Comparison of ENCODE assay signal across 29 mouse cellular contexts in genomic region chr16:77695443-77695842, GRCm38 (mm10).
"Had no signal": no experiment of that assay in that cellular context is flagged by ENCODE, and none has a peak within 500 bp of the region (broad histone marks: within the 10 kb centered on the region; RNA-seq: fewer than 3 reads in every experiment).

No protein-coding gene starts in this region.

- H3K27ac ChIP-seq: heart, embryonic 13.5 days; heart, embryonic 15.5 days; hindbrain, embryonic 10.5 days; hindbrain, embryonic 12.5 days; hindbrain, embryonic 13.5 days; hindbrain, embryonic 14.5 days; hindbrain, embryonic 15.5 days; hindbrain, postnatal 0 days; intestine, embryonic 15.5 days; kidney, embryonic 15.5 days; kidney, postnatal 0 days; layer of hippocampus, adult 2 months; left cerebral cortex, adult 2 months had no signal

- H3K4me1 ChIP-seq: heart, embryonic 12.5 days; heart, embryonic 13.5 days; heart, embryonic 15.5 days; hindbrain, embryonic 10.5 days; hindbrain, embryonic 12.5 days; hindbrain, embryonic 13.5 days; hindbrain, embryonic 15.5 days; intestine, embryonic 15.5 days; kidney, embryonic 15.5 days had no signal

- DNase-seq: heart, postnatal 10 days; heart, postnatal 14 days; heart, postnatal 36 days; heart, postnatal 4 days; kidney, adult 11 months; kidney, adult 18-20 months; kidney, adult 2 months; kidney, adult 8-10 months; kidney, postnatal 10 days; kidney, postnatal 14 days; kidney, postnatal 25 days; kidney, postnatal 36 days; kidney, postnatal 4 days; layer of hippocampus, adult 9-11 months; layer of hippocampus, postnatal 36 days had no signal

- H3K36me3 ChIP-seq: heart, embryonic 12.5 days; heart, embryonic 15.5 days; hindbrain, embryonic 10.5 days; hindbrain, embryonic 12.5 days; hindbrain, embryonic 13.5 days; hindbrain, embryonic 15.5 days; intestine, embryonic 15.5 days; kidney, embryonic 15.5 days had no signal

- H3K27me3 ChIP-seq: heart, embryonic 12.5 days; heart, embryonic 13.5 days; heart, embryonic 15.5 days; hindbrain, embryonic 12.5 days; hindbrain, embryonic 13.5 days; hindbrain, embryonic 15.5 days; intestine, embryonic 15.5 days; kidney, embryonic 15.5 days had no signal

- H3K9me3 ChIP-seq: heart, embryonic 12.5 days; heart, embryonic 13.5 days; heart, embryonic 15.5 days; hindbrain, embryonic 10.5 days; hindbrain, embryonic 12.5 days; hindbrain, embryonic 13.5 days; hindbrain, embryonic 15.5 days; intestine, embryonic 15.5 days; kidney, embryonic 15.5 days had no signal

- H3K4me3 ChIP-seq: heart, embryonic 12.5 days; heart, embryonic 13.5 days; heart, embryonic 15.5 days; hindbrain, embryonic 10.5 days; hindbrain, embryonic 12.5 days; hindbrain, embryonic 13.5 days; hindbrain, embryonic 15.5 days; intestine, embryonic 15.5 days; kidney, embryonic 15.5 days; layer of hippocampus, adult 2 months; left cerebral cortex, adult 2 months had no signal
